Mouse (Mus musculus) cerebellum, adult (tissue): ENCODE results near the gene Rtn4.
A peak's percentile ranks its signal among the peaks of the same experiment; 100 is the strongest.
"Not testable (repeated sequence)": the region's sequence is repeated elsewhere in the genome, so short reads cannot be mapped to it uniquely, and the experiment has no call there.

Source experiments
- ATAC-seq: cut with Nextera tagmentation; 2 replicates; pipeline ENCODE4 v1.9.2; 2017; ENCODE audit warnings: mild to moderate bottlenecking, moderate library complexity, mixed read lengths; ENCODE audit not compliant: insufficient number of reproducible peaks, low FRiP score, low TSS enrichment

Rtn4 gene

GRCm38 (mm10) chr11:29692683-29693272, at the start of gene Rtn4:
Rtn4 (plus strand) TSS chr11:29692947.
- ATAC-seq: peak; percentile 99

DNA sequence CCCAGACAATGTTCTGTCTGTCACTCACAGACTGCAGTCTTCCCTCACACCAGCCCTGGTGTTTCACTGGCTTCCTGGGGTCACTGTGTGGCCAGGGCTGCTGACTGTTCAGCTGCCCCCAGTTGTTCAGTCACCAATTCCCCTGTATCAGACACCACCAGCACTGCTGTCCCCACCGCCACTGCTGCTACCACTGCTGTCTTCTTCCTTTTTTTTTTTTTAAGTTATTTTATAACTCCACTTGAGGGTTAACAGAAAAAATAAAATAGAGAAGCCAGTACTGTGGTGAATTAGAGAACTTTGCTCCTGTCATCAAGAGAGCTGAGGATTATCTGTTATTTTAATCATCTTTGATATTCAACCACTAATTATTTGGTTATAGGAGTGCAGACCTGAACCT, 48.3 kb upstream of the Rtn4 start:
- ATAC-seq: no peak

- ATAC-seq: no peak
These were observed 47.2 kb upstream of the Rtn4 start for GRCm38 (mm10) chr11:29645411-29646066.

- ATAC-seq: no peak
These were observed 45.0 kb upstream of the Rtn4 start for GRCm38 (mm10) chr11:29647568-29648319.

- not testable (repeated sequence) for ATAC-seq
These were observed 37.4 kb upstream of the Rtn4 start for GRCm38 (mm10) chr11:29655381-29655780.

DNA sequence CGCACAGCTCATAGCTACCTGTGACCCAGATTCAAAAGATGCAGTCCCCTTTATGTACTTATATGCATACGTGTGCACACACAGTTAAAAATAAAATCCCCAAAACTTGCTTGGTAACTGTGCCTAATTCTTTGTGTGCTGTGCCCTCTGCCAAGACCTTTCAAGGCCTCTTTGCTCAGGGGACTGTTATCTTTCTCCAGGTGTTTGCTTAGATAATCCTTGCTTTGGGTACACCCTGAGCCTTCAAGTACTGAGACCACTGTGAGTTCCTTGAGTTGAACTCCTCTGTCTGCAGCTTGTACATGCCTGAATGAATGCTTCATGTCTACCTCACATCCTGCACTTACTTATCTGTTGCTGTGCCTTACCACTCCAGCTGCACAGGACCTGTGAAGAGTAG, 32.0 kb upstream of the Rtn4 start:
- ATAC-seq: no peak

- no peak for ATAC-seq
These were observed 25.1 kb upstream of the Rtn4 start for GRCm38 (mm10) chr11:29667634-29668033.

- no peak for ATAC-seq
These were observed 23.0 kb upstream of the Rtn4 start for GRCm38 (mm10) chr11:29669706-29670105.

DNA sequence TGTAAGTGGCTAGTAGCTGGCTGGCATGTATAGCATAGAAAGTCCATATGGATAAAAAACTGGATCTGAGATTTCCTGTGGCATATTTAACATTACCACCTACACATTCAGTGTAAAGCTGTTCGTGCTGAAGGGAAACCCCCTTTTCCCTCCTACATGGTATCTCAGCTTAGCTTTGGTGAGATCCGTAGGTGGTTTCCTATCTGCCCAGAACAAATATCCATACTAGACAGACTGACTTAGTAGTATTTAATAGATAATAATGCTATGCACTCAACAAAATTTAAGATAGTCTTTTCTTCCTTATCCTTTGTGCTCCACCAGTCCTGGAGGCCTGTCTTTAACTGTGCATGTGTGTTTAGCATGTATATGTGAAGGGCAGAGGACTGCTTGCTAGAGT, 19.4 kb upstream of the Rtn4 start:
- no peak for ATAC-seq

DNA sequence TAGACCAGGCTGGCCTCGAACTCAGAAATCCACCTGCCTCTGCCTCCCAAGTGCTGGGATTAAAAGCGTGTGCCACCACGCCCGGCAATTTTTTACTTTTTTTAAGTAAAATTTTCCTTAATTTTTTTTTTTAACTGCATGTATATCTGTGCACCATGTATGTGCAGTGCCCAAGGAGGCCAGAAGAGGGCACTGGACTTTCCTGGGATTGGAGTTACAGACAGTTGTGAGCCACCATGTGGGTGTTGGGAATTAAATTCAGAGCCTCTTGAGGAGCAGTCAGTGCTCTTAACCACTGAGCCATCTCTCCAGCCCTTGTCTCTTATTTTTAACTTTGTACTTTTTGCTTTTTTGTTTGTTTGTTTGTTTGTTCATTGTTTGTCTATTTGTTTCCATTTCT, 16.0 kb upstream of the Rtn4 start:
- no peak for ATAC-seq

DNA sequence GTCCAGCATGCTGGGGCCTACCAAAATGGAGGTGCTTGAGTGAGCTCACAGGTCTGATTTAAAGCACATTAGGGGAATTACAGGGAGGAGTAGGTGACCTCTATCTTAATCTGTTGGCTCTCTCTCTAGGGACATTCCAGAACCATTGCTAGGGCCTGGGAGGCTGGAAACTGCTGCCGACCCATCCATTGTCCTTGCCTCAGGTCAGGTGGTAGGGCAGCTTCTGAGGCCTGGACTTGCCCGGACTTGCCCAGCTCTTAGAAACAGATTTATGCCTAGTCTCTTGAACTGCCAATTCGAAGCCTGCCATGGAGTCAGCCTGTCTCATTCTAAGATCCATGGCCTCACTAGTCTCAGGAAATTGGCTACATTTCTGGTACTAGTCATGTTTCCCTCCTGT, 12.8 kb upstream of the Rtn4 start:
- no peak for ATAC-seq

GRCm38 (mm10) chr11:29680771-29681170, 12.0 kb upstream of the Rtn4 start:
- ATAC-seq: no peak

- ATAC-seq: no peak
These were observed 8.5 kb upstream of the Rtn4 start for GRCm38 (mm10) chr11:29684272-29684671.

DNA sequence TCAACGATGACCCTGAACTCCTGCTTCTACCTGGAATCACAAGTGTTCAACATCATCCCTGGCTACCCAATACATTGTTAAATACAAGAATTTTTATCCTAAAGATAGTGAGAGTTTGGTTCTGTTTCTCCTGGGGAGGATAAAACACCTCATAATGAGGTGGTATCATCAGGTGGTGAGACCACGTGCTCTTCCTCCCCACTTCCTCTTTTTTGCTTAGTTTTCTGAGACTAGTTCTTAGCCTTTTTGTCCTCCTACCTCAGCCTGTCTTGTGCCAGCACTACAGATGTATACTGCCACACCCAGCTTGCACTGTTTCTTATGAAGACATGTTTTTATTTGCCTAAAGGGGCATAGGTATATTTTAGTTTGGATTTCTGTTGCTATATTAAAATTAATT, 6.6 kb upstream of the Rtn4 start:
- no peak for ATAC-seq

GRCm38 (mm10) chr11:29691556-29691955, 1.2 kb upstream of the Rtn4 start:
- ATAC-seq: no peak

- no peak for ATAC-seq
These were observed 550 bp upstream of the Rtn4 start for GRCm38 (mm10) chr11:29692111-29692682.

- peak; percentile 43 for ATAC-seq
These were observed 1.0 kb downstream of the Rtn4 start for GRCm38 (mm10) chr11:29693576-29694410.

- ATAC-seq: no peak
These were observed 2.0 kb downstream of the Rtn4 start for GRCm38 (mm10) chr11:29694754-29695153.

DNA sequence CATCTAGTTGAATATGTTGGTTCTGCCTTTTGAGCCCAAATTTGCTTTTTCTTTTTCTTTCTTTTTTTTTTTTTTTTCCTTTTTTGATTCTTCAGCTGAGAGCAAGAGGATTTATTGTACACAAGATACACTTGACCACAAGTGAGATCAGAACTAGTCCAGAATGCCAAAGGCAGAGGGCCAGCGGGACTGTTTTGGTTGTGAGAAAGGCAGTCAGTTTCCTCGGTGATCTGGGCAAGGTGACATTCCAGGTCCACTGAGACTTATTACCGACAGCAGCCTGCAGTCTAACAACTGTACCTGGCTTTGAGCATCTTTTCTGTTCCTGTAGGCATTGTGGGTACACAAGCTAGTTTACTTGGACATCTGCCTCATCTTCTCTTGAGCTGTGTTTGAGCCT, 10.0 kb downstream of the Rtn4 start:
- no peak for ATAC-seq

GRCm38 (mm10) chr11:29705263-29705662, 12.5 kb downstream of the Rtn4 start:
- ATAC-seq: no peak
